ENCODE assay signal across 27 mouse cellular contexts in the genomic region with DNA sequence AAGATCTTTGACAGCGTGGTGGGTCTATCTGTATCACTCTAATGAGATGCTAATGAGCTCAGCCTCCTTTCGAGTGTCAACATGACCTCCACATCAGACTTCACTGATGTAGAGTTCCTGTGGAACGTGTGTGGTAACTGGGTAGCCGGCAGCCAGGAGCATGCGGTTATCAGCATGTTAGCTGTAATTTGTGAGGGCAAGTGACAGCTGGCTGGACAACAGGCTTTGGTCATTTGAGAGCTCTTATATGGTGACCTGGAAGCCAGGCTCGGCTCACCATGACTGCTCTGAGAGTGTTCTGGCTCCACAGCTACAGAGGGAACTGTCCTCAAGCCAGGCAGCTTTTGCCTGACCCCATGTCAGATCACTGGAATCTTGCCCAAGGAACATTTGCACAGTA. TPM values are rescaled to one million over a fixed set of nuclear protein-coding genes. Genes with fewer than 3 reads are reported as not detected.
DNase-seq lines count a peak whose midpoint lies in the region; ATAC-seq and TF ChIP-seq lines count a peak whose summit lies in the region.
"Had no signal": no experiment of that assay in that cellular context is flagged by ENCODE, and none has a peak within 500 bp of the region (broad histone marks: within the 10 kb centered on the region; RNA-seq: fewer than 3 reads in every experiment).

No protein-coding gene starts in this region.

- H3K4me1 ChIP-seq in lung, postnatal 0 days (ENCODE audit: insufficient read depth, low read depth, low read length) = no peaks in the 10 kb centered on the region
- H3K4me1 ChIP-seq: embryonic facial prominence, embryonic 12.5 days; embryonic facial prominence, embryonic 15.5 days; forebrain, embryonic 12.5 days; forebrain, embryonic 15.5 days; heart, embryonic 13.5 days had no signal

- DNase-seq in kidney, postnatal 10 days = peak; percentile 35
- DNase-seq in kidney, adult 8-10 months = no peak
- DNase-seq in lung, postnatal 10 days = peak; percentile 8
- no peak for DNase-seq in lung, postnatal 0 days (ENCODE audit: low spot score)
- no peak for DNase-seq in gastrocnemius, postnatal 25 days
- DNase-seq: adrenal gland, adult 8-10 months; adrenal gland, postnatal 25 days; cerebellum, adult 11-12 months; cerebellum, adult 8-10 months; cerebellum, postnatal 25 days; gastrocnemius, postnatal 36 days; heart, adult 2 months; heart, postnatal 14 days; heart, postnatal 4 days had no signal

- H3K4me3 ChIP-seq in lung, postnatal 0 days (ENCODE audit: low read depth, low read length) = no peak overlapping the region
- H3K4me3 ChIP-seq in myocyte = no peak overlapping the region
- H3K4me3 ChIP-seq: embryonic facial prominence, embryonic 12.5 days; embryonic facial prominence, embryonic 15.5 days; forebrain, embryonic 12.5 days; forebrain, embryonic 15.5 days; heart, adult 2 months; heart, embryonic 10.5 days; heart, embryonic 13.5 days; hindbrain, embryonic 15.5 days had no signal

- TF ChIP-seq POLR2A in myocyte (IDR thresholded peaks at IDR 0.05; ENCODE audit: insufficient read length, low read depth) = no peak

- H3K36me3 ChIP-seq in lung, postnatal 0 days (ENCODE audit: insufficient read depth, low read length) = no peaks in the 10 kb centered on the region
- H3K36me3 ChIP-seq in myocyte (ENCODE audit: control insufficient read depth, insufficient read depth) = no peaks in the 10 kb centered on the region
- H3K36me3 ChIP-seq: embryonic facial prominence, embryonic 12.5 days; embryonic facial prominence, embryonic 15.5 days; forebrain, embryonic 12.5 days; forebrain, embryonic 15.5 days; heart, embryonic 10.5 days; heart, embryonic 13.5 days had no signal

- ATAC-seq in lung, postnatal 0 days = no peak
- ATAC-seq: activated CD4-positive, CD25-positive, alpha-beta regulatory T cell, adult 4 months had no signal

- H3K9ac ChIP-seq in lung, postnatal 0 days (replicated peaks; ENCODE audit: low read depth) = no peak overlapping the region
- H3K9ac ChIP-seq: embryonic facial prominence, embryonic 12.5 days; embryonic facial prominence, embryonic 15.5 days; forebrain, embryonic 12.5 days; forebrain, embryonic 15.5 days; heart, embryonic 13.5 days; hindbrain, embryonic 15.5 days had no signal

- H3K9me3 ChIP-seq in lung, postnatal 0 days (ENCODE audit: low read length) = no peaks in the 10 kb centered on the region
- H3K9me3 ChIP-seq: embryonic facial prominence, embryonic 12.5 days; embryonic facial prominence, embryonic 15.5 days; forebrain, embryonic 12.5 days; forebrain, embryonic 15.5 days; heart, embryonic 10.5 days; hindbrain, embryonic 15.5 days had no signal

- TF ChIP-seq EP300 in lung, postnatal 0 days (IDR thresholded peaks at IDR 0.05) = no peak

- WGBS in lung, postnatal 0 days = 52% methylated on average over 6 of the region's 6 CpGs

- TF ChIP-seq CTCF in lung, postnatal 0 days (IDR thresholded peaks at IDR 0.05) = no peak

- no peak overlapping the region for H3K4me2 ChIP-seq in lung, postnatal 0 days (replicated peaks; ENCODE audit: low read depth, low read length)
- no peak overlapping the region for H3K4me2 ChIP-seq in myocyte (ENCODE audit: low read depth)
- H3K4me2 ChIP-seq: embryonic facial prominence, embryonic 12.5 days; embryonic facial prominence, embryonic 15.5 days; forebrain, embryonic 12.5 days; forebrain, embryonic 15.5 days; heart, embryonic 13.5 days; hindbrain, embryonic 15.5 days had no signal

- no peak overlapping the region for H3ac ChIP-seq in myocyte (ENCODE audit: control insufficient read depth, insufficient read length)

- no peak overlapping the region for H3K27ac ChIP-seq in lung, postnatal 0 days (ENCODE audit: low read length)
- H3K27ac ChIP-seq: embryonic facial prominence, embryonic 12.5 days; embryonic facial prominence, embryonic 15.5 days; forebrain, embryonic 12.5 days; forebrain, embryonic 15.5 days; heart, adult 2 months; heart, embryonic 10.5 days; heart, embryonic 13.5 days; hindbrain, embryonic 15.5 days had no signal

- no peaks in the 10 kb centered on the region for H3K79me2 ChIP-seq in myocyte (ENCODE audit: control insufficient read depth, insufficient read depth)

- no peaks in the 10 kb centered on the region for H3K27me3 ChIP-seq in lung, postnatal 0 days (replicated peaks; ENCODE audit: insufficient read depth, low read length)
- H3K27me3 ChIP-seq in myocyte (ENCODE audit: control insufficient read depth, insufficient read depth, insufficient read length) = no peaks in the 10 kb centered on the region
- H3K27me3 ChIP-seq: embryonic facial prominence, embryonic 12.5 days; embryonic facial prominence, embryonic 15.5 days; forebrain, embryonic 12.5 days; forebrain, embryonic 15.5 days; hindbrain, embryonic 15.5 days had no signal

TF ChIP-seq in myocyte, 11 proteins besides CTCF, POLR2A, EP300 and RAD21:
- TF ChIP-seq USF1 (IDR thresholded peaks at IDR 0.05; ENCODE audit: low read depth) (no peak), MYOD1 (IDR thresholded peaks at IDR 0.05; ENCODE audit: control insufficient read depth in 1 of 3, insufficient read length in 2 of 3, low read depth in 2 of 3) (peak in 2 of 3 experiments; percentile 36 to 38), MYOG (IDR thresholded peaks at IDR 0.05; ENCODE audit: control insufficient read depth in 1 of 3, insufficient read depth in 1 of 3, insufficient read length in 2 of 3, low read depth in 2 of 3) (peak in 1 of 3 experiments; percentile 44)

RNA-seq across cellular contexts. Expression of a gene that starts 8.4 kb away (rescaled TPM):
- 0.11 and 0.49 TPM in 2 replicates for polyA plus RNA-seq in lung, postnatal 0 days (2015; fragmentation: Nextera tagmentation; extraction: Ambion mirVana)
- polyA plus RNA-seq in myocyte (2012; fragmentation: generic; extraction: Trizol) = 0.14 TPM
- total RNA-seq in gastrocnemius, postnatal 25 days (2021) = under 1 TPM in 1 of 2 experiments, not detected in 1; 0.10 TPM
- total RNA-seq: common myeloid progenitor, adult 5-6 weeks; gastrocnemius, adult 8-10 months; granulocyte monocyte progenitor cell, adult 5-6 weeks; heart, postnatal 14 days had no signal
- polyA plus RNA-seq: activated CD4-positive, CD25-positive, alpha-beta regulatory T cell, adult 4 months; heart, embryonic 16.5 days had no signal

RNA-seq across cellular contexts. Expression of a gene that starts 52.1 kb away (rescaled TPM):
- 0.97 and 0.98 TPM in 2 replicates for polyA plus RNA-seq in lung, postnatal 0 days (2015; fragmentation: Nextera tagmentation; extraction: Ambion mirVana)
- polyA plus RNA-seq in myocyte (2012; fragmentation: generic; extraction: Trizol) = 0.01 TPM
- total RNA-seq in gastrocnemius, postnatal 25 days (2021) = not detected
- total RNA-seq: common myeloid progenitor, adult 5-6 weeks; gastrocnemius, postnatal 36 days; granulocyte monocyte progenitor cell, adult 5-6 weeks; heart, adult 2 months had no signal

Comparison
In these comparisons a context has a peak if more than half of its experiments do, and no peak if none do; other contexts are left out.
1. DNase-seq: peak in kidney, postnatal 10 days (single experiment) and lung, postnatal 10 days (single experiment); none in kidney, adult 8-10 months (0 of 2), lung, postnatal 0 days (single experiment) and gastrocnemius, postnatal 25 days (single experiment).